Mouse (Mus musculus) adrenal gland, adult 2 months (tissue): ENCODE results near the gene Ddx19b. TPM values are rescaled to one million over a fixed set of nuclear protein-coding genes. Genes with fewer than 3 reads are reported as not detected.
A peak's percentile ranks its signal among the peaks of the same experiment; 100 is the strongest.
"Not testable (repeated sequence)": the region's sequence is repeated elsewhere in the genome, so short reads cannot be mapped to it uniquely, and the experiment has no call there.

Source experiments
- DNase-seq: peaks from one replicate; pipeline ENCODE4 v3.0.0; 2021
- long read RNA-seq: library from polyadenylated mRNA; stranded (forward); transcript quantifications from one replicate; pipeline ENCODE4 v2.0.0, GENCODE M21; 2021
- polyA plus RNA-seq: library from polyadenylated mRNA; depleted of rRNA; stranded (reverse); fragments of >200 nt; gene quantifications from 2 replicates; pipeline ENCODE4 v1.2.3, GENCODE M21; 2012; rRNA removed
- total RNA-seq, 2 experiments: library from RNA; stranded (reverse); gene quantifications; 2 replicates each; pipeline ENCODE4 v1.2.3; 2021

The Ddx19b gene
- total RNA-seq: 10 to 100 TPM in 1 of 2 experiments, 1 to 10 TPM in 1; 8.1 to 11.1 TPM
- polyA plus RNA-seq: 0.96 and 1.3 TPM in 2 replicates
- long read RNA-seq, full-length matches to known transcripts: 3 of 3 reads
- long read RNA-seq, partial matches to known transcripts: 0 of 3 reads
- long read RNA-seq, other reads (novel, unspliced or antisense): 0 of 3 reads

- DNase-seq: no peak
Measured at GRCm38 (mm10) chr8:111031572-111031971, at the start of gene Ddx19b. Gene Ddx19b, minus strand, starts transcription at chr8:111031751.

- DNase-seq: peak; percentile 55
Measured at GRCm38 (mm10) chr8:111079861-111080271, 48.3 kb upstream of the Ddx19b start.

- DNase-seq: no peak
Measured at GRCm38 (mm10) chr8:111079461-111079860, 47.9 kb upstream of the Ddx19b start.

- DNase-seq: no peak
Measured at GRCm38 (mm10) chr8:111075926-111076325, 44.4 kb upstream of the Ddx19b start.

- DNase-seq: not testable (repeated sequence)
Measured at GRCm38 (mm10) chr8:111068660-111069059, 37.1 kb upstream of the Ddx19b start.

GRCm38 (mm10) chr8:111067439-111067838 lies 35.9 kb upstream of the Ddx19b start:
- no peak for DNase-seq

- DNase-seq: no peak
Measured at GRCm38 (mm10) chr8:111066308-111066707, 34.8 kb upstream of the Ddx19b start.

- no peak for DNase-seq
Measured at GRCm38 (mm10) chr8:111062893-111063292, 31.3 kb upstream of the Ddx19b start.

GRCm38 (mm10) chr8:111062072-111062757 lies 30.7 kb upstream of the Ddx19b start:
- peak; percentile 88 for DNase-seq

GRCm38 (mm10) chr8:111061688-111062071 lies 30.1 kb upstream of the Ddx19b start:
- DNase-seq: peak; percentile 23

GRCm38 (mm10) chr8:111058946-111059572 lies 27.5 kb upstream of the Ddx19b start:
- DNase-seq: no peak

- peak; percentile 75 for DNase-seq
Measured at GRCm38 (mm10) chr8:111056691-111057293, 25.2 kb upstream of the Ddx19b start.

GRCm38 (mm10) chr8:111056158-111056663 lies 24.7 kb upstream of the Ddx19b start, which contains the start of gene Exosc6:
Gene Exosc6, plus strand, starts transcription at chr8:111056339.
- peak; percentile 94 for DNase-seq

GRCm38 (mm10) chr8:111055661-111056060 lies 24.1 kb upstream of the Ddx19b start:
- no peak for DNase-seq

GRCm38 (mm10) chr8:111055031-111055634 lies 23.6 kb upstream of the Ddx19b start:
- no peak for DNase-seq

GRCm38 (mm10) chr8:111053827-111054518 lies 22.4 kb upstream of the Ddx19b start:
- DNase-seq: no peak

GRCm38 (mm10) chr8:111049106-111049505 lies 17.6 kb upstream of the Ddx19b start:
- DNase-seq: no peak

GRCm38 (mm10) chr8:111048694-111049093 lies 17.1 kb upstream of the Ddx19b start:
- no peak for DNase-seq

- DNase-seq: peak; percentile 58
Measured at GRCm38 (mm10) chr8:111044003-111044734, 12.6 kb upstream of the Ddx19b start.

- no peak for DNase-seq
Measured at GRCm38 (mm10) chr8:111042546-111042945, 11.0 kb upstream of the Ddx19b start.

GRCm38 (mm10) chr8:111036591-111036990 lies 5.0 kb upstream of the Ddx19b start:
- no peak for DNase-seq
